8 mouse cellular contexts compared by ENCODE assay signal in the genomic region with DNA sequence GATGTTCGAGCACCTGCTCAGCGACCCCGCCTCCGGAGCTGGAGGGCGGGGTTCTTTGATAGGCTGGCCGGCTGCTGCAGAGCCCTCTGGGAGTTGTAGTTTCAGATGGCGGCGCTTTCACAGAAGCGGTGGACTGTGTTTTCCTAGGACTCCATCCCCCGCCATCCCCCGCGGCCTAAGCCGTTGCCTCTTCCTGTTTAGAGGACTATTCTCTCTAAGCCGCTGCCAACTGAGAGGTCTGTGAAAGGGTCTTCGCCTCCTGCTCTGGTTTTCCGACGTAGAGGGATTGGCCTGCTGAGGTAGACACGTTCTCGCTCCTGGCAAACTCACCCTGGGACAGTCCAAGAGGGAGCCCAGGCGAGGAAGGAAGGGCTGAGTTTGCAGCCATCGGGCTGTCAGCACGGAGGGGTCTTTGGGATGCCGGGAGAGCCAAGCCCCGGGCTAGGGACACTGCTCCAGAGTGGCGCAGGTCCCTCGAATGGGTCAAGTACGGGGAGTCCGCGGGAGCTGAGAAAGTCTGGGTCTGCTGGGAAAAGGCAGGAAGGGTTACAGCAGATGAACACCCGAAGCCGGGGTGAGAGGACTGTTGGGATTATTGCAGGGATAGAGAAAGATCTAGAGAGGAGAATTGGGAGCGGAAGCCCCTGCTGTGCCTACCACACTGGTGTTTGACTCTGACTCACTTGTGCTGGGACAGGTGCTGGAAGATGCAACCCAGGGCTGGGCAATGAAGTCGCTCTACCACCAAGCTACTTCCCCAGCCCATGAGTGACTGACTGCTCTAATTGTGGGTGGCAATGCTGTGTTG. TPM values are rescaled to one million over a fixed set of nuclear protein-coding genes. Genes with fewer than 3 reads are reported as not detected.
A peak's percentile ranks its signal among the peaks of the same experiment; 100 is the strongest.
DNase-seq lines count a peak whose midpoint lies in the region; ATAC-seq and TF ChIP-seq lines count a peak whose summit lies in the region.

Gene Slc38a9 (plus strand): TSS at position 178 of the 808 bp plus-strand sequence.

- ATAC-seq in cerebellum, adult (ENCODE audit: insufficient number of reproducible peaks, low FRiP score, low TSS enrichment): peak; percentile 99
- ATAC-seq in forebrain, embryonic 14.5 days: peak; percentile 100
- peak; percentile 99 for ATAC-seq in neural tube, embryonic 15.5 days (ENCODE audit: low FRiP score)

- peak; percentile 98 for DNase-seq in forebrain, embryonic 14.5 days (ENCODE audit: low spot score)
- peak; percentile 88 to 92 for DNase-seq in heart, postnatal 14 days
- DNase-seq in layer of hippocampus, adult 11-12 months (ENCODE audit: low spot score): peak; percentile 96
- peak; percentile 95 for DNase-seq in lung, adult 18-20 months
- peak; percentile 94 for DNase-seq in testis, postnatal 14 days (ENCODE audit: low spot score)

- TF ChIP-seq POLR2A in ES-Bruce4 (IDR thresholded peaks at IDR 0.05; ENCODE audit: insufficient read depth, low read length): peak; percentile 63

- H3K27me3 ChIP-seq in ES-Bruce4 (ENCODE audit: control insufficient read depth, insufficient read depth, low read length, poor library complexity, severe bottlenecking): no peaks in the 10 kb centered on the region
- H3K27me3 ChIP-seq in forebrain, embryonic 14.5 days (replicated peaks; ENCODE audit: control insufficient read depth, insufficient read depth, low read length): no peaks in the 10 kb centered on the region
- no peaks in the 10 kb centered on the region for H3K27me3 ChIP-seq in neural tube, embryonic 15.5 days (replicated peaks)

- TF ChIP-seq EP300 in ES-Bruce4 (IDR thresholded peaks at IDR 0.05; ENCODE audit: insufficient read depth, low read depth, low read length): no peak

- H3K27ac ChIP-seq in ES-Bruce4 (ENCODE audit: insufficient read depth, low read length): no peak within 1 kb of the TSS
- peak within 1 kb of the TSS; percentile 75 for H3K27ac ChIP-seq in forebrain, embryonic 14.5 days (ENCODE audit: low read depth, low read length)
- H3K27ac ChIP-seq in neural tube, embryonic 15.5 days (replicated peaks): peak within 1 kb of the TSS; percentile 85

- peak within 1 kb of the TSS; percentile 46 for H3K9ac ChIP-seq in ES-Bruce4 (ENCODE audit: low read depth, poor library complexity, severe bottlenecking)
- peak within 1 kb of the TSS; percentile 86 for H3K9ac ChIP-seq in forebrain, embryonic 14.5 days (ENCODE audit: low read length)
- peak within 1 kb of the TSS; percentile 69 for H3K9ac ChIP-seq in neural tube, embryonic 15.5 days (replicated peaks)

- peak within 1 kb of the TSS; percentile 97 for H3K4me3 ChIP-seq in ES-Bruce4 (ENCODE audit: low read depth, low read length)
- peak within 1 kb of the TSS; percentile 76 for H3K4me3 ChIP-seq in forebrain, embryonic 14.5 days (ENCODE audit: low read depth, low read length)
- H3K4me3 ChIP-seq in neural tube, embryonic 15.5 days (replicated peaks): peak within 1 kb of the TSS; percentile 72

- TF ChIP-seq CTCF in ES-Bruce4 (IDR thresholded peaks at IDR 0.05; ENCODE audit: low read depth, low read length): no peak

- WGBS in forebrain, embryonic 14.5 days: under 1% methylated on average over 33 of the region's 33 CpGs
- WGBS in neural tube, embryonic 15.5 days: under 1% methylated on average over 33 of the region's 33 CpGs

- no peaks in the 10 kb centered on the region for H3K9me3 ChIP-seq in ES-Bruce4 (replicated peaks; ENCODE audit: control insufficient read depth, insufficient read depth, low read length, poor library complexity, severe bottlenecking)
- no peaks in the 10 kb centered on the region for H3K9me3 ChIP-seq in forebrain, embryonic 14.5 days (replicated peaks; ENCODE audit: control insufficient read depth, low read length)
- no peaks in the 10 kb centered on the region for H3K9me3 ChIP-seq in neural tube, embryonic 15.5 days (replicated peaks)

- intact Hi-C loops in heart, postnatal 14 days (cut with DNase I): no loop called here

- no peaks in the 10 kb centered on the region for H3K4me1 ChIP-seq in ES-Bruce4 (ENCODE audit: control insufficient read depth, insufficient read depth, low read length)
- peaks cover 5% of the 10 kb centered on the region; the same call in 1 of the 2 replicates for H3K4me1 ChIP-seq in forebrain, embryonic 14.5 days (ENCODE audit: control insufficient read depth, insufficient read depth, low read length)
- peaks cover 7% of the 10 kb centered on the region for H3K4me1 ChIP-seq in neural tube, embryonic 15.5 days

- no peaks in the 10 kb centered on the region for H3K36me3 ChIP-seq in ES-Bruce4 (ENCODE audit: control insufficient read depth, insufficient read depth, low read length, poor library complexity, severe bottlenecking)
- no peaks in the 10 kb centered on the region for H3K36me3 ChIP-seq in forebrain, embryonic 14.5 days (ENCODE audit: control insufficient read depth, insufficient read depth, low read length)
- no peaks in the 10 kb centered on the region for H3K36me3 ChIP-seq in neural tube, embryonic 15.5 days

- H3K4me2 ChIP-seq in forebrain, embryonic 14.5 days (ENCODE audit: low read length): peak within 1 kb of the TSS; percentile 85
- peak within 1 kb of the TSS; percentile 80 for H3K4me2 ChIP-seq in neural tube, embryonic 15.5 days

RNA-seq across cellular contexts. Expression of gene Slc38a9, which starts in this region (rescaled TPM):
- polyA plus RNA-seq in ES-Bruce4 (2011; ENCODE audit: insufficient read depth, insufficient read length, low read depth, missing spikeins): 15.6 and 16.9 TPM in 2 replicates
- 16.8 and 21.7 TPM in 2 replicates for polyA plus RNA-seq in forebrain, embryonic 14.5 days (2014; fragmentation: Nextera tagmentation; extraction: Ambion mirVana)
- 10 to 100 TPM; 10.7 to 12.3 TPM for total RNA-seq in heart, postnatal 14 days (2021)
- polyA plus RNA-seq in neural tube, embryonic 15.5 days (2015; fragmentation: Nextera tagmentation; extraction: Ambion mirVana): 22.6 and 25.1 TPM in 2 replicates
